Mouse (Mus musculus) MEL (cell line): ENCODE measurements around the gene Ccdc33.

Experiments
- POLR2A ChIP-seq, 2 experiments: IDR thresholded peaks; 2 replicates each; pipeline ENCODE4 v1.6.1; 2011 to 2012; ENCODE audit warnings: low read length in 2 of 2, mild to moderate bottlenecking in 2 of 2, control low read depth in 1 of 2, improper control_type of control experiment in 1 of 2, low read depth in 1 of 2, moderate library complexity in 1 of 2; ENCODE audit not compliant: control insufficient read depth in 1 of 2, insufficient read depth in 1 of 2, poor library complexity in 1 of 2
- RCOR1 ChIP-seq: IDR thresholded peaks from 2 replicates; pipeline ENCODE4 v1.6.1; 2012; ENCODE audit warnings: low read depth, mild to moderate bottlenecking, inconsistent platforms, low read length, improper control_type of control experiment
- TBP ChIP-seq: IDR thresholded peaks from 2 replicates; pipeline ENCODE4 v1.8.0; 2011; ENCODE audit warnings: low read depth, low read length, improper control_type of control experiment

DNA sequence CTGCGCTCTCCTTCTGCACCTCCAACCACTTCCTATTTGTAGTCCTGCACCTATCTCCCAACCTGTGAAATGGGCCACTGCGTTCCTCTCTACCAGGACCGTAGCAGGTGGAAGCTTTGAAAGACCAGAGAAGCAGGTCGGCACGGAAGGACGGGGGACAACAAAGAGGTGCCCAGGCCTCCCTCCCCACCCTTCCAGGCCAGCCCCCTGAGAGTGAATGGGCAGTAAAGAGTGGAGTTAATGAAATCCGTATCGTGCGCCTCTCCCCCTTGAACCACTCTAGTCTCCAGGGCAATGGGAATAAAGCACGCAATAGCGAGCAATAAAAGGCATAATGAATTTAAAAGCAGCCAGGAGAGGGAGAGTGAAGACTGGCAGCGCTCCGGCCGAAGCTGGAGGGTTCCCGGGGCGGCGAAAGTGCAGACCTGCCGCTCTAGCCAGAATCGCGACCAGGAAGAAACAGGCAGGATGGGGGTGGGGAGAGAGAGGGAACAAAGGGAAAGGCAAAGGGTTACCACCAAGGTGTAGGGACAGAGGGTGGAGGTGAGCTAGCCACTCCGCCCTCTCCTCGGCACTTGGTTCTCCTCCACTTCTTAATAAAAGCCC, 5.2 kb downstream of the Ccdc33 start:
- TF ChIP-seq POLR2A (IDR thresholded peaks at IDR 0.05; ENCODE audit: control insufficient read depth in 1 of 2, insufficient read depth in 1 of 2, low read depth in 1 of 2, low read length in 2 of 2, poor library complexity in 1 of 2) (no peak), RCOR1 (no peak), TBP (no peak)
